Mouse (Mus musculus) hindbrain, embryonic 16.5 days (tissue): ENCODE measurements around the gene Erp29. TPM values are rescaled to one million over a fixed set of nuclear protein-coding genes. Genes with fewer than 3 reads are reported as not detected.

Experiments
- ATAC-seq: fragments of 200-750 bp; cut with Nextera tagmentation; 2 replicates; pipeline ENCODE4 v1.8.0; 2017; ENCODE audit warnings: moderate TSS enrichment, moderate library complexity
- H3K27ac ChIP-seq: fragments of 300-500 bp; sonication (generic); 2 replicates; pipeline ENCODE4 v1.5.1; 2014; ENCODE audit warnings: low read depth, mild to moderate bottlenecking, control low read depth, low read length, moderate library complexity
- H3K27me3 ChIP-seq: fragments of 300-500 bp; sonication (generic); replicated peaks from 2 replicates; pipeline ENCODE4 v1.6.1; 2014; ENCODE audit warnings: low read length; ENCODE audit not compliant: control insufficient read depth, insufficient read depth
- H3K36me3 ChIP-seq: fragments of 300-500 bp; sonication (generic); 2 replicates; pipeline ENCODE4 v1.6.1; 2014; ENCODE audit warnings: mild to moderate bottlenecking, low read length, moderate library complexity, mixed read lengths; ENCODE audit not compliant: control insufficient read depth, insufficient read depth
- H3K4me1 ChIP-seq: fragments of 300-500 bp; sonication (generic); 2 replicates; pipeline ENCODE4 v1.6.1; 2014; ENCODE audit warnings: low read depth, low read length; ENCODE audit not compliant: control insufficient read depth, insufficient read depth
- H3K4me2 ChIP-seq: fragments of 300-500 bp; sonication (generic); 2 replicates; pipeline ENCODE4 v1.6.1; 2014; ENCODE audit warnings: mild to moderate bottlenecking, low read length, control low read depth, moderate library complexity
- H3K4me3 ChIP-seq: fragments of 300-500 bp; sonication (generic); 2 replicates; pipeline ENCODE4 v1.5.1; 2014; ENCODE audit warnings: mild to moderate bottlenecking, low read length, control low read depth, moderate library complexity
- H3K9ac ChIP-seq: fragments of 300-500 bp; sonication (generic); 2 replicates; pipeline ENCODE4 v1.6.1; 2014; ENCODE audit warnings: low read depth, mild to moderate bottlenecking, control low read depth, low read length, moderate library complexity
- H3K9me3 ChIP-seq: fragments of 300-500 bp; sonication (generic); 2 replicates; pipeline ENCODE4 v1.6.1; 2014; ENCODE audit warnings: mild to moderate bottlenecking, low read length, moderate library complexity; ENCODE audit not compliant: control insufficient read depth
- WGBS: fragments of 180-500 bp; shearing (Covaris S2); extraction: QIAGEN DNeasy Blood & Tissue Kit; methylation state at CpG from one replicate; pipeline ENCODE4 v1.1.7; 2014; 5-methylcytosine and 5-hydroxymethylcytosine counted together
- polyA plus RNA-seq: library from polyadenylated mRNA; unstranded; fragments of >200 nt; fragmentation: Nextera tagmentation; extraction: Ambion mirVana; gene quantifications from 2 replicates; pipeline ENCODE4 v1.2.1, GENCODE M21; 2015

The Erp29 gene
- polyA plus RNA-seq, 1 experiment from 2014 or later, result 211 TPM

DNA sequence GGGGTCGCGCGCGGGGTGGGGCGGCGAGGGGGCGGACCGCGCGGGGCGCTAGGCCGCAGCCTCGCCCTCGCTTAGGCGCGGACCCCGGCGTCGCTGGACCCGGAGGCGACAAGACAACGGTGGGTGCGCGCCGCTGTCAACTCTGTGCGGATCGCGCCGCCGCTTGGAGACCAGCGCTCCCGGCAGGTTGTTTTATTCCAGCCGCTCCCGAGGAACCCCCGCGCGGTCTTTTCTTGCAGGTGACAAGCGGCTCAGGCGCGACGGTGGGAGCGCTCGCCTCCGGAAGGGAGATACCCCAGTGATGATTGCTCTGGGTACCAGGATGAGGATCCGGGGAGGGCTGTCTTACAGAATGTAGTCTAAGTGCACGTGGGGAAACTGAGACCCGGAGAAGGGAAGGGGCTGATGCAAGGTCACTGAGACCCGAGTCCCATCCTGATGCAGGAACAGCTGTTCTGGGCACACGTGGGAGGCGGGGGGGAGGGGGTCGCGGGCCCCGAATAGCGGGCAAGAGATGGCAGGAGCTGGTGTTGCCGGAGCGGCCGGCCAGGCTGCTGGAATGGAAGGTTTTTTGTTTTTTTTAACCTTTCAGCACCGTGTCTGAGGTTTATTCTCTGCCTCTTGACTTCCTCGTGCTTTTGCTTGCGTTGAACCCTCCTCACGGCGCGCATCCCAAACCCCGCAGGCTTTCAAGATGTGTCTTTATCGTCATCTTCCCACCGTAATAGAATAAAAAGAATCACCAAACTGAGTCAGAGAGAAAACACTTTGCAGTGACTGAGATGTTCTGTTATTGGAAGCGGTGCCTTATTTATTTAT, 54.0 kb downstream of the Erp29 start:
- Histone ChIP-seq H3K9ac (peak overlapping the region; percentile 74), H3K9me3 (no peaks in the 10 kb centered on the region), H3K27ac (peak overlapping the region; percentile 65), H3K4me2 (peak overlapping the region; percentile 89), H3K4me3 (peak overlapping the region; percentile 61), H3K36me3 (no peaks in the 10 kb centered on the region), H3K4me1 (peaks cover 12% of the 10 kb centered on the region), H3K27me3 (no peaks in the 10 kb centered on the region)
- WGBS, result under 1% methylated on average over 51 of the region's 67 CpGs
- peak; percentile 82 for ATAC-seq

DNA sequence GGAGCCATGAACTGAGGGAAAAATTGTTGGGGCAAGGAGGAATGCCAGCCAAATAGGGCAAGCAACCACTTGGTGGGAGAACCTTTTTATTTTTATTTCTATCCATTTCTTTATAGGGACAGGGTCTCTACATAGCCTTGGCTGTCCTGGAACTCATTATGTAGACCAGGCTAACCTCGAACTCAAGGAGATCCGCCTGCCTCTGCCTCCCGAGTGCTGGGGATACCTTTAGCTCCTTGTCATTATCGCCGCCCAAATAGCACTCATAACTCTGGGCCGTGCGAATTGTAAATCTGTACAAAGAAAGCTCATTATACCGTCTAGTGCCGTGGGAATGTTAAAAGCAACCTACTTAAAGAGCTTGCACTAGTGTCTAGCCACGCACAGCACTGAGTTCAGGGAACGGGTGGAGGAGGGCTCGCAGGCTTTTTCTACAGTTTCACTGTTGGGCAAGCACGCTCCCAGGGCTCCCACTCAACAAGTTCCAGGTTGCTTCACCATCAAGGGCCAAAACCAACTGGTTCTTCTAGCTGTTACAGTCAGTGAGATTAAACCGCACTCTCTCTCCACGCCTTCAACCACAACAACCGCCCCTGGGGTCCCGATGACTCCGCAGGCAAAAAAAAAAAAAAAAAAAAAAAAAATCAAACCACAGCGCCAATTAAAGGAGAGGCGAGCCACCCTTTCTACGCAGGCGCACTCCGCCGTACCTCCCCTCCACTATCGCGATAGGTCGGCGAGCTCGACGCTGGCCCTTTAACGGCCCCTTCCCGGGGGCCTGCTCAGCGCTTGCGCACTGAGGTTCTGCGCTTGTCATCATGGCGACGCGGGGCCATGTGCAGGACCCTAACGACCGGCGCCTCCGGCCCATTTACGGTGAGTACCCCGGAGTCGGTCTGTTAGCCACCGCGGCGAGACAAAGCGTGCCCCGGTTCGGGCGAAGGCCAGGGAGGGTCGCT, 54.8 kb downstream of the Erp29 start, which contains the start of gene Naa25:
Naa25 (plus strand) TSS at position 750 of the 959 bp plus-strand sequence.
- no peaks in the 10 kb centered on the region for H3K9me3 ChIP-seq
- H3K4me1 ChIP-seq, result peaks cover 12% of the 10 kb centered on the region
- ATAC-seq, result peak; percentile 97
- peak within 1 kb of the TSS; percentile 74 for H3K9ac ChIP-seq
- H3K4me3 ChIP-seq, result peak within 1 kb of the TSS; percentile 61
- H3K36me3 ChIP-seq, result no peaks in the 10 kb centered on the region
- WGBS, result 10% methylated on average over 52 of the region's 53 CpGs
- no peaks in the 10 kb centered on the region for H3K27me3 ChIP-seq
- H3K27ac ChIP-seq, result peak within 1 kb of the TSS; percentile 76
- peak within 1 kb of the TSS; percentile 89 for H3K4me2 ChIP-seq

DNA sequence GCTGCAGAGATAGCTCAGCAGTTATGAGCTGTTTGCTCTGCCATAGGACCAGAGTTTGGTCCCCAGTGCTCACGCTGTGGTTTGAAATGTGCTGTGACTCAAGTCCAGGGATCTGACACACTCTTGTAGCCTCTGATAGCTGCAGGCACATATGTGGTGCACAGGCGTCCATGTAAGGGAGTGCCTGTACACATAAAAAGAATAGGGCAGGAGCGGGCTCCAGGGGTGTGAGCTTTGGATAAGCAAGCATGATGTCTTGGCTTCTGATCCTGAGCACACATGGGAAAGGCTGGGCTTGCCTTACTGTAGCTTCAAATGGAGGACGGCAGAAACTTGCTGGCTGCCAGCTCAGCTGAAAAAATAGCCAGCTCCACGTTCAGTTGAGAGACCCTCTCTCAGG, 56.7 kb downstream of the Erp29 start:
- Histone ChIP-seq H3K9me3 (no peaks in the 10 kb centered on the region), H3K9ac (no peak overlapping the region), H3K27me3 (no peaks in the 10 kb centered on the region), H3K4me1 (peaks cover 12% of the 10 kb centered on the region), H3K27ac (no peak overlapping the region), H3K4me3 (no peak overlapping the region), H3K4me2 (no peak overlapping the region), H3K36me3 (no peaks in the 10 kb centered on the region)
- WGBS, result 81% methylated on average over 5 of the region's 5 CpGs
- ATAC-seq, result no peak

DNA sequence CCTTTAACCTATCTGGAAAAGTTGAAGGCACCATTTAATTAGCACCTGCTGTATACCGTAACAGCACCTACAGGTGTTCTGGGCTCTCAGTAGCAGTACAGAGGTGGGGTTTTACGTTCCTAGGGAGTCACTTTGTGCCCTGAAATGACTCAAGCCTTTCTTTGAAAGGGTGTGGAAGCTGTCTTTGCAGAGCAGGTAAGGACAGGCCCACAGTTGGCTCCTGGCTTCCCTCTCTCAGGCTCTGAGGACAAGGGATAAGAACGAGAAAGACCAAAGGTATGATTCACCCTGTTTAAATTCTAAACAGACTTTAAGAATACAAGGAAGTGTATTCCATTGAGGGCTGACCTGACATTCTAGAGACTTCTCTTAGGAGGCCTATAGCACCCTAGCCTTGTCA, 58.9 kb downstream of the Erp29 start:
- Histone ChIP-seq H3K9me3 (no peaks in the 10 kb centered on the region), H3K4me1 (no peaks in the 10 kb centered on the region; the same call in 1 of the 2 replicates), H3K4me2 (no peak overlapping the region), H3K27me3 (no peaks in the 10 kb centered on the region), H3K27ac (no peak overlapping the region), H3K4me3 (no peak overlapping the region), H3K36me3 (no peaks in the 10 kb centered on the region), H3K9ac (no peak overlapping the region)
- no peak for ATAC-seq
- 85% methylated on average over 3 of the region's 3 CpGs for WGBS

DNA sequence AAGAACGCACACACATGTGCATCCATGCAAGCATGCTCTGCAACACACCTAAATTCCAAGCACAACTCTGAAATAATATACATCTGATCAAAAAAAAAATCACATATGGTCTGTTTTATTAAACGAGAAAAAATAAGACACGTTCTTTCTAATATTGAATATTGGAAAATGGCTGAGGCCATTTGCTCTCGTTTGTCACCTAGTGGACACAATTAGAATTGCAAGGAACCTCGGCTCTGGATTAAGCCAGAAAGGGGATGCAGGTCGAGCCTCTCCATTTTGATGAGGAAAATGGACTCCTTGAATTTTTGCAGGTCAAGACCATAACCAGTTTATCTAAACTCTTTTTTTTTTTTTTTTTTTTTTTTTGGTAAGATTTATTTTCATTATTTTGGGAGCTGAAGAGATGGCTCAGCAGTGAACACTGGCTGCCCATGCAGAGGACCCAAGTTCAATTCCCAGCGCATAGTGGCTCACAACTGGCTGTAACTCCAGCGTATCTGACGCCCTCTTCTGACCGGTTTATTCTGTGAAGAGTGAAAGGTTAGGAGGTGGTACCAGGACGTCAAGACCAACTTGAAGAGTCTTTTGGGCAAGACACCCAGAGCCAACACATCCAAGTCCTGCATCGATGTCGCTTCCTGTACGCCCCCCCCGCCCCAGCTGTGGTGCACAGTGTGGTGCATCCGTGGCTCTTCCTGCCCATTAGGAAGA, 59.5 kb downstream of the Erp29 start:
- H3K4me2 ChIP-seq, result no peak overlapping the region
- WGBS, result 55% methylated on average over 16 of the region's 16 CpGs
- no peak overlapping the region for H3K4me3 ChIP-seq
- H3K27me3 ChIP-seq, result no peaks in the 10 kb centered on the region
- no peaks in the 10 kb centered on the region for H3K9me3 ChIP-seq
- H3K9ac ChIP-seq, result no peak overlapping the region
- no peak for ATAC-seq
- H3K4me1 ChIP-seq, result no peaks in the 10 kb centered on the region; the same call in 1 of the 2 replicates
- no peak overlapping the region for H3K27ac ChIP-seq
- no peaks in the 10 kb centered on the region for H3K36me3 ChIP-seq

DNA sequence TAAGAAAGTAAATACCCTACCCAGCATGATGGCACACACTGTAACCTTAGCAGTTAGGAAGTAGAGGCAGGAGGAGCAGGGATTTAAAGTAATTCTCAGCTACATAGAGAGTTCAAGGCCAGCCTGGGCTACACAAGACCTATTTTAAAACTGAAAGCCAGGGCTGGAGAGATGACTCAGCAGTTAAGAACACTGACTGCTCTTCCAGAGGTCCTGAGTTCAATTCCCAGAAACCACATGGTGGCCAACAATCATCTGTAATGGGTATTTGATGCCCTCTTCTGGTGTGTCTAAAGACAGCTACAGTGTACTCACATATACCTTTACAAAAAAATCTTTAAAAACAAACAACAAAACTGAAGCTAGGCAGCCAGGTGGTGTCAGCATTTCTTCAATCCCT, 62.6 kb downstream of the Erp29 start:
- Histone ChIP-seq H3K9me3 (no peaks in the 10 kb centered on the region), H3K4me2 (no peak overlapping the region), H3K27ac (no peak overlapping the region), H3K4me1 (no peaks in the 10 kb centered on the region), H3K36me3 (no peaks in the 10 kb centered on the region), H3K4me3 (no peak overlapping the region), H3K27me3 (no peaks in the 10 kb centered on the region), H3K9ac (no peak overlapping the region)
- no peak for ATAC-seq

DNA sequence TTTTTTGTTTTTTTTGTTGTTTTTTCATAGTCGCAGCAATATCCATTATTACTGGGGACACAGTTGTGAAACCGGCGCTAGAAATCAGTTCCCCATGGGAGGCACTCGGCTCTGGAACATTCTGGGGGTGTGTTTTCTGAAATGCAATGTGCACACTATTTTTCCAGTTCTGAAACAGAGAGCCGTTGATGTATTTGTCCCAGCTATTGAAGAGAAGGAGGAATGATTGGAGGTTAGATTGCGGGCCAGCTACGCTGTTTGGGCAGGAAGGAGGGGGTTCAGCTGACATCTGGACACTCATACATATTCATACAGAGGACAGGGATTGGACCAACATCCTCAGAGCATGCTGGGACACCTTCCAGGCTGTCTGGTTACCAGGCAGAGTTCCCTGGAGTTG, 63.2 kb downstream of the Erp29 start:
- H3K27me3 ChIP-seq, result no peaks in the 10 kb centered on the region
- no peak overlapping the region for H3K4me2 ChIP-seq
- H3K27ac ChIP-seq, result no peak overlapping the region
- no peak overlapping the region for H3K9ac ChIP-seq
- no peaks in the 10 kb centered on the region for H3K9me3 ChIP-seq
- no peak for ATAC-seq
- H3K4me1 ChIP-seq, result peaks cover 4% of the 10 kb centered on the region
- H3K36me3 ChIP-seq, result no peaks in the 10 kb centered on the region
- WGBS, result 46% methylated on average over 7 of the region's 7 CpGs
- H3K4me3 ChIP-seq, result no peak overlapping the region

DNA sequence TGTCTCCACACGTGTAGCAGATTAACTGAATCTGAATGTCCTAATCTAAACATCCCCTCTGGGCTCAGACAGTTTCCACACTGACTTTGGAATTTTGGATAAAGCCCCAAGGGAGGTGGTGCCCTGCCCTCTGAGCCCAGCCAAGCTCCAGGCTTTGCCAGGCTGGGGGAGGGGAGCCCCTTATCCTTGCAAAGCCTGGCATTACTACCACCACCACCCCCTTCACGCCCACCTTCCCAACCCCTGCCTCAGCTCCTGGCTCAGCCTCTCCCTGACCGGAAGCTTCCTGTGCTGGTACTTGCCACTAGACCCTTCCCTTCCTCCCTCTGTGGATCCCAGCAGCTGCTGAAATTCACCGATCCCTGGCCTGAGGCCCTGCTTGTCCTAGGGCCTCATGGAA, 65.2 kb downstream of the Erp29 start:
- Histone ChIP-seq H3K36me3 (no peaks in the 10 kb centered on the region), H3K27me3 (no peaks in the 10 kb centered on the region), H3K9ac (no peak overlapping the region), H3K9me3 (no peaks in the 10 kb centered on the region), H3K4me3 (no peak overlapping the region), H3K27ac (no peak overlapping the region), H3K4me2 (no peak overlapping the region), H3K4me1 (peaks cover 8% of the 10 kb centered on the region)
- WGBS, result 66% methylated on average over 4 of the region's 4 CpGs
- ATAC-seq, result no peak
